Mouse (Mus musculus) embryonic facial prominence, embryonic 15.5 days (tissue): ENCODE data around the gene Spib. TPM values are rescaled to one million over a fixed set of nuclear protein-coding genes. Genes with fewer than 3 reads are reported as not detected.
A peak's percentile ranks its signal among the peaks of the same experiment; 100 is the strongest.

Experiments used
- ATAC-seq: fragments of 200-750 bp; cut with Nextera tagmentation; 2 replicates; pipeline ENCODE4 v1.8.0; 2017; ENCODE audit warnings: low read depth, moderate TSS enrichment; ENCODE audit not compliant: insufficient number of reproducible peaks, low FRiP score, low TSS enrichment
- H3K27ac ChIP-seq: fragments of 300-500 bp; sonication (generic); replicated peaks from 2 replicates; pipeline ENCODE4 v1.5.1; 2015; ENCODE audit warnings: mild to moderate bottlenecking, inconsistent platforms
- H3K27me3 ChIP-seq: fragments of 300-500 bp; sonication (generic); 2 replicates; pipeline ENCODE4 v1.6.1; 2015; ENCODE audit warnings: inconsistent platforms
- H3K36me3 ChIP-seq: fragments of 300-500 bp; sonication (generic); 2 replicates; pipeline ENCODE4 v1.6.1; 2015; ENCODE audit warnings: mild to moderate bottlenecking, inconsistent platforms
- H3K4me1 ChIP-seq: fragments of 300-500 bp; sonication (generic); 2 replicates; pipeline ENCODE4 v1.6.1; 2015; ENCODE audit warnings: inconsistent platforms
- H3K4me2 ChIP-seq: fragments of 300-500 bp; sonication (generic); replicated peaks from 2 replicates; pipeline ENCODE4 v1.6.1; 2015; ENCODE audit warnings: mild to moderate bottlenecking, inconsistent platforms
- H3K4me3 ChIP-seq: fragments of 300-500 bp; sonication (generic); replicated peaks from 2 replicates; pipeline ENCODE4 v1.5.1; 2015; ENCODE audit warnings: mild to moderate bottlenecking, inconsistent platforms
- H3K9ac ChIP-seq: fragments of 300-500 bp; sonication (generic); 2 replicates; pipeline ENCODE4 v1.6.1; 2015; ENCODE audit warnings: inconsistent platforms
- H3K9me3 ChIP-seq: fragments of 300-500 bp; sonication (generic); replicated peaks from 2 replicates; pipeline ENCODE4 v1.6.1; 2016; ENCODE audit warnings: inconsistent platforms
- WGBS: fragments of 180-500 bp; shearing (Covaris S2); methylation state at CpG from one replicate; pipeline ENCODE4 v1.1.7; 2015; 5-methylcytosine and 5-hydroxymethylcytosine counted together
- polyA plus RNA-seq: library from polyadenylated mRNA; unstranded; fragments of >200 nt; fragmentation: Nextera tagmentation; extraction: Ambion mirVana; gene quantifications from 2 replicates; pipeline ENCODE4 v1.2.1, GENCODE M21; 2015

Gene Spib
- polyA plus RNA-seq, 1 experiment from 2014 or later: 1.4 TPM

GRCm38 (mm10) chr7:44495992-44496770 lies 35.7 kb downstream of the Spib start, which contains the start of the genes Emc10 and Fam71e1:
Gene Emc10, minus strand, starts transcription at chr7:44496529.
Gene Fam71e1, plus strand, starts transcription at chr7:44496581.
- H3K9ac ChIP-seq: peak within 1 kb of the TSS; percentile 90
- ATAC-seq: peak; percentile 94
- WGBS: under 1% methylated on average over 58 of the region's 58 CpGs
- H3K4me1 ChIP-seq: peaks cover 22% of the 10 kb centered on the region
- H3K9me3 ChIP-seq: no peaks in the 10 kb centered on the region
- no peaks in the 10 kb centered on the region; the same call in 1 of the 2 replicates for H3K27me3 ChIP-seq
- peaks cover 30% of the 10 kb centered on the region for H3K36me3 ChIP-seq
- H3K4me2 ChIP-seq: peak within 1 kb of the TSS; percentile 95
- H3K4me3 ChIP-seq: peak within 1 kb of the TSS; percentile 86
- peak within 1 kb of the TSS; percentile 95 for H3K27ac ChIP-seq

GRCm38 (mm10) chr7:44495086-44495485 lies 36.8 kb downstream of the Spib start:
- Histone ChIP-seq H3K9me3 (no peaks in the 10 kb centered on the region), H3K27me3 (no peaks in the 10 kb centered on the region; the same call in 1 of the 2 replicates), H3K9ac (no peak overlapping the region), H3K36me3 (peaks cover 41% of the 10 kb centered on the region), H3K4me1 (peaks cover 22% of the 10 kb centered on the region), H3K4me3 (peak overlapping the region; percentile 86), H3K4me2 (peak overlapping the region; percentile 95), H3K27ac (no peak overlapping the region)
- 81% methylated on average over 7 of the region's 7 CpGs for WGBS
- ATAC-seq: no peak

GRCm38 (mm10) chr7:44494681-44495080 lies 37.2 kb downstream of the Spib start:
- H3K27me3 ChIP-seq: no peaks in the 10 kb centered on the region; the same call in 1 of the 2 replicates
- peaks cover 22% of the 10 kb centered on the region for H3K4me1 ChIP-seq
- 90% methylated on average over 12 of the region's 12 CpGs for WGBS
- no peaks in the 10 kb centered on the region for H3K9me3 ChIP-seq
- ATAC-seq: no peak
- no peak overlapping the region for H3K9ac ChIP-seq
- H3K36me3 ChIP-seq: peaks cover 43% of the 10 kb centered on the region
- H3K4me3 ChIP-seq: no peak overlapping the region
- no peak overlapping the region for H3K4me2 ChIP-seq
- H3K27ac ChIP-seq: no peak overlapping the region

GRCm38 (mm10) chr7:44492166-44492826 lies 39.6 kb downstream of the Spib start:
- peaks cover 21% of the 10 kb centered on the region for H3K4me1 ChIP-seq
- no peaks in the 10 kb centered on the region for H3K9me3 ChIP-seq
- H3K27me3 ChIP-seq: no peaks in the 10 kb centered on the region
- ATAC-seq: no peak
- peaks cover 55% of the 10 kb centered on the region for H3K36me3 ChIP-seq
- no peak overlapping the region for H3K9ac ChIP-seq
- 92% methylated on average over 21 of the region's 21 CpGs for WGBS
- H3K27ac ChIP-seq: no peak overlapping the region
- H3K4me2 ChIP-seq: no peak overlapping the region
- H3K4me3 ChIP-seq: no peak overlapping the region

GRCm38 (mm10) chr7:44491391-44491790 lies 40.5 kb downstream of the Spib start:
- Histone ChIP-seq H3K9me3 (no peaks in the 10 kb centered on the region), H3K9ac (no peak overlapping the region)

GRCm38 (mm10) chr7:44490281-44490680 lies 41.6 kb downstream of the Spib start:
- no peak for ATAC-seq
- Histone ChIP-seq H3K9me3 (no peaks in the 10 kb centered on the region), H3K4me3 (no peak overlapping the region), H3K36me3 (peaks cover 55% of the 10 kb centered on the region), H3K4me1 (peaks cover 9% of the 10 kb centered on the region), H3K9ac (no peak overlapping the region), H3K4me2 (no peak overlapping the region), H3K27ac (no peak overlapping the region), H3K27me3 (no peaks in the 10 kb centered on the region)
- WGBS: 91% methylated on average over 4 of the region's 4 CpGs

More at GRCm38 (mm10) chr7:44491391-44491790, 40.5 kb downstream of the Spib start:
- Histone ChIP-seq H3K36me3 (peaks cover 55% of the 10 kb centered on the region), H3K4me2 (no peak overlapping the region), H3K27ac (no peak overlapping the region), H3K4me1 (peaks cover 15% of the 10 kb centered on the region), H3K4me3 (no peak overlapping the region), H3K27me3 (no peaks in the 10 kb centered on the region)
- WGBS: 99% methylated on average over 5 of the region's 5 CpGs
- ATAC-seq: no peak

- peaks cover 46% of the 10 kb centered on the region for H3K36me3 ChIP-seq
Measured at GRCm38 (mm10) chr7:44488545-44488944, 43.3 kb downstream of the Spib start.

DNA sequence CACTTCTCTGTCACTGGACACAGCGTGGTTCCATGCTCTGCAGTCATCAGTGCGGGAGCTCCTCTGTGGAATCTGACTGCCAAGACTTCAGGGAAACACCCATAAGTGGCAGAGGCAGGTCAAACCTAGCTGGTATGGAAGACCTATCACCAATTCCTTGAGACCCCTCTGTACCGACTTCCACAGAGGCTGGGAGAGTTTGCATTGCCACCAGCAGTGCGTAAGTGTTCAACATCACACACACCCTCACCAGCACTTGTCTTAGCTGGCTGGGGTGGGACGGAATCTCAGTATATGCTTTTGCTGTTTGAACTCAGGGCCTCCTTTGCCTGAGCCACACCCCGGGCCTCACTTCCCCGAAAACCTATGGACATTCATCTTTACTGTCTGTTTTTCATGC lies 43.9 kb downstream of the Spib start:
- no peak overlapping the region for H3K27ac ChIP-seq
- WGBS: 91% methylated on average over 7 of the region's 7 CpGs

More at GRCm38 (mm10) chr7:44488545-44488944, 43.3 kb downstream of the Spib start:
- Histone ChIP-seq H3K9me3 (no peaks in the 10 kb centered on the region), H3K27ac (no peak overlapping the region), H3K27me3 (no peaks in the 10 kb centered on the region), H3K4me1 (no peaks in the 10 kb centered on the region), H3K4me2 (no peak overlapping the region), H3K9ac (no peak overlapping the region), H3K4me3 (no peak overlapping the region)
- WGBS: 90% methylated on average over 8 of the region's 8 CpGs
- ATAC-seq: no peak

GRCm38 (mm10) chr7:44486927-44487575 lies 44.8 kb downstream of the Spib start:
- ATAC-seq: no peak
- H3K36me3 ChIP-seq: peaks cover 33% of the 10 kb centered on the region
- no peak overlapping the region for H3K4me3 ChIP-seq
- H3K9me3 ChIP-seq: no peaks in the 10 kb centered on the region
- H3K9ac ChIP-seq: no peak overlapping the region
- WGBS: 58% methylated on average over 13 of the region's 13 CpGs
- no peak overlapping the region for H3K27ac ChIP-seq
- H3K4me2 ChIP-seq: no peak overlapping the region
- H3K4me1 ChIP-seq: no peaks in the 10 kb centered on the region
- peaks cover 11% of the 10 kb centered on the region for H3K27me3 ChIP-seq

More for the DNA sequence above, 43.9 kb downstream of the Spib start:
- Histone ChIP-seq H3K9ac (no peak overlapping the region), H3K4me2 (no peak overlapping the region), H3K9me3 (no peaks in the 10 kb centered on the region), H3K36me3 (peaks cover 42% of the 10 kb centered on the region), H3K4me1 (no peaks in the 10 kb centered on the region), H3K4me3 (no peak overlapping the region), H3K27me3 (peaks cover 3% of the 10 kb centered on the region; the same call in 1 of the 2 replicates)
- ATAC-seq: no peak

GRCm38 (mm10) chr7:44485572-44486195 lies 46.2 kb downstream of the Spib start:
- no peak for ATAC-seq
- WGBS: 73% methylated on average over 7 of the region's 7 CpGs
- Histone ChIP-seq H3K36me3 (peaks cover 20% of the 10 kb centered on the region), H3K9me3 (no peaks in the 10 kb centered on the region), H3K27ac (no peak overlapping the region), H3K9ac (no peak overlapping the region), H3K4me2 (no peak overlapping the region), H3K4me1 (no peaks in the 10 kb centered on the region), H3K27me3 (peaks cover 17% of the 10 kb centered on the region), H3K4me3 (no peak overlapping the region)
